Comparison of ENCODE assay signal across 8 mouse cellular contexts in genomic region chr13:23464224-23464637, GRCm38 (mm10). TPM values are rescaled to one million over a fixed set of nuclear protein-coding genes. Genes with fewer than 3 reads are reported as not detected.
A peak's percentile ranks its signal among the peaks of the same experiment; 100 is the strongest.
DNase-seq lines count a peak whose midpoint lies in the region; ATAC-seq and TF ChIP-seq lines count a peak whose summit lies in the region.

No protein-coding gene starts in this region.

- TF ChIP-seq CTCF in brain, embryonic 14.5 days (IDR thresholded peaks at IDR 0.05; ENCODE audit: borderline replicate concordance, extremely low read depth, insufficient read depth, insufficient read length): no peak

- H3K27ac ChIP-seq in hindbrain, embryonic 14.5 days: no peak overlapping the region
- peak overlapping the region; percentile 81 for H3K27ac ChIP-seq in liver, embryonic 13.5 days

- no peaks in the 10 kb centered on the region for H3K36me3 ChIP-seq in hindbrain, embryonic 14.5 days (replicated peaks; ENCODE audit: control insufficient read depth, insufficient read depth)
- no peaks in the 10 kb centered on the region for H3K36me3 ChIP-seq in liver, embryonic 13.5 days

- WGBS in hindbrain, embryonic 14.5 days: under 1% methylated on average over 29 of the region's 29 CpGs
- WGBS in liver, embryonic 13.5 days (ENCODE audit: insufficient replicate concordance): under 1% methylated on average over 29 of the region's 29 CpGs

- no peak for TF ChIP-seq POLR2A in brain, embryonic 14.5 days (IDR thresholded peaks at IDR 0.05; ENCODE audit: borderline replicate concordance, extremely low read depth, insufficient read depth, insufficient read length, poor library complexity, severe bottlenecking)

- peak overlapping the region; percentile 55 for H3K4me3 ChIP-seq in hindbrain, embryonic 14.5 days (replicated peaks; ENCODE audit: low read length)
- peak overlapping the region; percentile 70 for H3K4me3 ChIP-seq in liver, embryonic 13.5 days (replicated peaks)

- H3K27me3 ChIP-seq in hindbrain, embryonic 14.5 days (ENCODE audit: control insufficient read depth, insufficient read depth, low read length): peaks cover 19% of the 10 kb centered on the region
- H3K27me3 ChIP-seq in liver, embryonic 13.5 days: no peaks in the 10 kb centered on the region

- peak overlapping the region; percentile 79 for H3K4me2 ChIP-seq in hindbrain, embryonic 14.5 days (replicated peaks)
- peak overlapping the region; percentile 94 for H3K4me2 ChIP-seq in liver, embryonic 13.5 days

- ATAC-seq in erythroid progenitor cell, adult 5-6 weeks (replicated peaks; ENCODE audit: low FRiP score, poor library complexity, severe bottlenecking): peak; percentile 79
- ATAC-seq in hindbrain, embryonic 14.5 days (ENCODE audit: low FRiP score): peak; percentile 46
- ATAC-seq in liver, embryonic 13.5 days (ENCODE audit: low read depth): peak; percentile 63

- DNase-seq in lung, adult 18-20 months: peak; percentile 14
- DNase-seq in lung, postnatal 10 days: no peak
- DNase-seq in brain, embryonic 14.5 days (ENCODE audit: low read depth): peak; percentile 68
- DNase-seq in hindbrain, embryonic 14.5 days (ENCODE audit: low spot score): peak; percentile 26
- DNase-seq in liver, embryonic 13.5 days: peak; percentile 59
- peak; percentile 69 for DNase-seq in neural tube, embryonic 10.5 days (ENCODE audit: extremely low spot score, low spot score)
- DNase-seq in thymus, postnatal 4 days: peak; percentile 54

- H3K9me3 ChIP-seq in hindbrain, embryonic 14.5 days (ENCODE audit: control insufficient read depth, low read length): no peaks in the 10 kb centered on the region
- H3K9me3 ChIP-seq in liver, embryonic 13.5 days (replicated peaks): no peaks in the 10 kb centered on the region

- H3K4me1 ChIP-seq in hindbrain, embryonic 14.5 days (replicated peaks; ENCODE audit: control insufficient read depth, insufficient read depth, low read length): peaks cover 18% of the 10 kb centered on the region
- H3K4me1 ChIP-seq in liver, embryonic 13.5 days (replicated peaks): peaks cover 63% of the 10 kb centered on the region

- peak overlapping the region; percentile 60 for H3K9ac ChIP-seq in hindbrain, embryonic 14.5 days
- H3K9ac ChIP-seq in liver, embryonic 13.5 days: peak overlapping the region; percentile 81

RNA-seq across cellular contexts. Expression of gene Btn1a1, which starts 1.5 kb away (rescaled TPM):
- 0.05 and 0.12 TPM in 2 replicates for polyA plus RNA-seq in brain, embryonic 14.5 days (2012; rRNA removed)
- 1.4 and 4.2 TPM in 2 replicates for total RNA-seq in erythroid progenitor cell, adult 5-6 weeks (2015; ENCODE audit: low replicate concordance)
- total RNA-seq in erythroid progenitor cell, adult 5-6 weeks (2017; ENCODE audit: low replicate concordance): 0.90 and 1.4 TPM in 2 replicates
- 0.05 TPM in 1 of 2 replicates, not detected in the other for polyA plus RNA-seq in hindbrain, embryonic 14.5 days (2014; fragmentation: Nextera tagmentation; extraction: Ambion mirVana)
- polyA plus RNA-seq in liver, embryonic 13.5 days (2015; fragmentation: Nextera tagmentation; extraction: Ambion mirVana): 1.5 and 2.0 TPM in 2 replicates

RNA-seq across cellular contexts. Expression of gene Btn2a2, which starts 24.4 kb away (rescaled TPM):
- polyA plus RNA-seq in brain, embryonic 14.5 days (2012; rRNA removed): 0.03 and 0.11 TPM in 2 replicates
- total RNA-seq in erythroid progenitor cell, adult 5-6 weeks (2015; ENCODE audit: low replicate concordance): not detected in 2 replicates
- total RNA-seq in erythroid progenitor cell, adult 5-6 weeks (2017; ENCODE audit: low replicate concordance): not detected in 2 replicates
- 0.21 TPM in 1 of 2 replicates, not detected in the other for polyA plus RNA-seq in hindbrain, embryonic 14.5 days (2014; fragmentation: Nextera tagmentation; extraction: Ambion mirVana)
- polyA plus RNA-seq in liver, embryonic 13.5 days (2015; fragmentation: Nextera tagmentation; extraction: Ambion mirVana): not detected in 2 replicates

RNA-seq across cellular contexts. Expression of gene Abt1, which starts 40.6 kb away (rescaled TPM):
- 7.2 and 8.3 TPM in 2 replicates for polyA plus RNA-seq in brain, embryonic 14.5 days (2012; rRNA removed)
- 1.1 and 2.1 TPM in 2 replicates for total RNA-seq in erythroid progenitor cell, adult 5-6 weeks (2015; ENCODE audit: low replicate concordance)
- 1.3 and 1.6 TPM in 2 replicates for total RNA-seq in erythroid progenitor cell, adult 5-6 weeks (2017; ENCODE audit: low replicate concordance)
- polyA plus RNA-seq in hindbrain, embryonic 14.5 days (2014; fragmentation: Nextera tagmentation; extraction: Ambion mirVana): 8.5 and 8.9 TPM in 2 replicates
- polyA plus RNA-seq in liver, embryonic 13.5 days (2015; fragmentation: Nextera tagmentation; extraction: Ambion mirVana): 8.3 and 9.1 TPM in 2 replicates
